Mouse (Mus musculus) left cerebral cortex, adult 9 months (tissue): Measurements from ENCODE around the gene Isoc2a.
A peak's percentile ranks its signal among the peaks of the same experiment; 100 is the strongest.
"Not testable (repeated sequence)": the region's sequence is repeated elsewhere in the genome, so short reads cannot be mapped to it uniquely, and the experiment has no call there.

ENCODE experiments used
- DNase-seq, 2 experiments: peaks; one replicate each; pipeline ENCODE4 v3.0.0; 2022; ENCODE audit warnings: low spot score in 2 of 2

Isoc2a gene

DNA sequence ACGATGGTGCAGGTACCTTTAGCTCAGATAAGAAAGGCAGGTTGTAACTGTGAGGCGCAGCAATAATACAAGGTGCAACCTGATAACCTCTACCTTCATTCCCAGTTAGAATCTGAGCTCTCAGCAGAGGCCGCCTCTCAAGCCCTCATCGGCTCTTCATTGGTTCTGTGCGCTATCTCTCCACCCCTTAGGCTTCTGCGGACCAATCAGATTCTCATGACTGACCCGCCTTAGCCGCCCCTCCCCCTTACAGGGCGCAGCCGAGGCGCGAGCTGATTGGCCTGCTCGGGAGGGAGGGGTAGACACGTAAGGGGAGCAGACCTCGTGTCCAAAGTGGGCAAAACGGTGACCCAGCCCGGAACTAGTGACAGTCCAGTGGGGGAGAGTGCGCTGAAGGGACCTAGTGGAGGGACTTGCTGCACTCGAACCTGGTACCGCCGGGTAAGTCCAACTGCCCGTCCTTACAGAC lies at the start of gene Isoc2a:
TSS of gene Isoc2a (plus strand) at position 401 of the 469 bp plus-strand sequence.
- DNase-seq = peak; percentile 82 to 91

DNA sequence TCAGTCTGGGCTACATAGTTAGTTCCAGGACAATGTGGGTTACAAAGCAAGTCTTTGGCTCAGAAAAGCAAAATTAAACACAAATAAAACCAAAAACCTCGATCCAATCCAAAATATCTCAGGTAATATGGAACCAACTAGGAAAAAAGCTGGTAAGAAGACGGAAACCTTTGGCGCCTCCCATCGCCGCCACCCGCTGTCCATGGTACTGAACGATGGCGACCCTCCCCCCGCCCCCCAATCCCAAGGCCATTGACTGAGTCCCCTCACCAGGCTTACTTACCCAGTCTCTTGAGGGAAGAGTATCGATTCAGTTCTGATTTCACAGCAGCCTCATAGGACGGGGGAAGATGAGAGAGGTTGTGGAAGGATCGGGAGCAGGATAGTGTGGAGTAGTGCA lies 46.5 kb upstream of the Isoc2a start:
- DNase-seq = no peak

DNA sequence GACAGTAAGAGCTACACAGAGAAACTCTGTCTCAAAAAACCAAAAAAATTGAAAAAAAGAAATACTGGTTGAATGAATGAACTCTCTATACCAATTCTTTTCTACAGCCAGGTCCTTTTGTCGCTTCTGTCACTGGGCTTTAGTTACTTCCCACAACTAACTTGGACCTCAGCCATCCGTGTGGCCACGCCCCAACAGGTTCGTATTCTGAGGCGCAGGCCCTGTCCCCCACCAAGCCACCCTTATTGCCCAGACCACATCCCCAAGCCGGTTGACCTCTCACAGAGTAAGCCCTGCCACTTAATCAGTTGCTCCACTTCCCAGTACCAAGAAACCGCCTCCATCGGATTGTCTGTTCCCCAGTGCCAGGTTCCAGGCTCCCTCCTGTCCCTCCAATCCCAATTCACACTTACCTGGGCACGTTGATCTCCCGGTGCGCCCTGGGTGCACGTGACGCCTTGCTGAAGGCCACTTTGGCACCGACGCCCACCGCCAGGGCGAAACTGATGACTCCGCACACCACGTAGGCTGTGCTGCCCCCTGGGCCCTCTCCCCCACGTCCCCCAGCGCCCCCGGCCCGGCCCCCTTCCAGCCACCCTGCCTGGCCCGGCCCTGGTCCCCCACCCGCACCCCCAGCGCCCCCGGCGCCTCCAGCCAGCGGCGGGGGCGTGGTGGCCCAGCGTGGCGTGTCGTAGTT lies 41.2 kb upstream of the Isoc2a start:
- DNase-seq = no peak

DNA sequence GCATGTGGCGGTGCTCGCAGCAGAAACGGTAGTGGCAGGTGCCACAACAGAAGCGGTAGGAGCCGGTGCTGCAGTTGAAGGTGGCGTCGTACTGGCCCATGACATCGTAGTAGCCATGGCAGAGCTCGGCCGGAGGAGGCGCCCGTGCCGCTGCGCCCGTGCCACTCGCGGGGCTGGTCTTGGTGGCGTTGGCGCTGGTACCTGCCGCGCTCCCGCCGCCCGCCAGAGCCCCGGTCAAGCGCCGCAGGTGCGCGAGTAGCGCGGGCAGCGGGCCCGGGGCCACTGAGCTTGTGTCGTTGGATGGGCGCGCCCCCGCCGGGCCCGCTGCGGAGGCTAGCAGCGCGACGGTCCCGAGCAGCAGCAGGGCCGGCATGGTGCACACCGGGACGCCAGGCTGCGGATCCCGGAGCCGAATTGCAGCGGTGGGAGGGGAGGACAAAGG lies 40.6 kb upstream of the Isoc2a start:
- peak in 1 of 2 experiments; percentile 44 for DNase-seq

DNA sequence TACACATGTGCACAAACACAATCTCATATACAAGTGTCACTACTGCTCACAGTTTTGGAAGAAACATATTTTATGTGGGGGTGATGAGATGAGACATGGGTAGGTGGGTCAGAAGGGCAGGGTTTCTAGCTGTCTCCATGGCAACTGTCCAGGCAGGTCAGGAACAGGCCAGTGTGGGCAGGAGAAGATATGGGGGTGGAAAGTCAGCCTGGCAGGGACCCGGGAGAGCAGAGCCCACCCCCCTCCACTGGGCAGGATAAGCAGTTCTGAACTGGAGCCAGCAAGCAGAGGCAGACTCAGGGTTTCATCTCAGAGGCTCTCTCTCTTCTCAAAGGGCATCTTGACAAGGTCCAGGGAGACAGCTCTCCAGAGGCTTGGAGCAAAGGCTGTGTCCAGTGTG lies 39.3 kb upstream of the Isoc2a start:
- DNase-seq = no peak

- DNase-seq = peak in 1 of 2 experiments; percentile 63
Measured at GRCm38 (mm10) chr7:4842077-4842476, 34.9 kb upstream of the Isoc2a start.

DNA sequence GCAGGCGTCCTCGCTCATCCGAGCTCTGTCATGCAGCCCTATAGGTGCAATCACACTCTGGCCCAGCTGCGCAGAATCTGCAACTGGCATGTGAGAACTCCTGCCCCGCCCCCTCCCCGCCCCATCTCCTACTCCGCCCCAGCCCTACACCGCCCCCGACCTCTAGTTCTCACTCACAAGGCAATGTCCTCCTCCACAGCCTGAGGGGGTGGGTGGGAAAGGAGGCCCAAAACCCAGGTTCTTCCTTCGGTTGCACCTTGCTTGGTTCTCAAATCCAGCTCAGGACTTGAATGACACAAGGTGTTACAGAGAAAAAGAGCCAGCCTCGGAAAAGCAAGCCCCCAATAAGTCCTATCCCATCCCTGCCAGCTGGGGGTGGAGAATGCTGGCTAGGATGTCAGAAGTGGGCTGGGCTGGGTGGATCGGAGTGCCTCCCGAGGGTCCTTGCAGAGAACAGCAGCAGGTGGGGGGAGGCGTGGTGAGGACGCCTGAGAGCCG lies 34.3 kb upstream of the Isoc2a start:
- peak in 1 of 2 experiments; percentile 52 for DNase-seq

DNA sequence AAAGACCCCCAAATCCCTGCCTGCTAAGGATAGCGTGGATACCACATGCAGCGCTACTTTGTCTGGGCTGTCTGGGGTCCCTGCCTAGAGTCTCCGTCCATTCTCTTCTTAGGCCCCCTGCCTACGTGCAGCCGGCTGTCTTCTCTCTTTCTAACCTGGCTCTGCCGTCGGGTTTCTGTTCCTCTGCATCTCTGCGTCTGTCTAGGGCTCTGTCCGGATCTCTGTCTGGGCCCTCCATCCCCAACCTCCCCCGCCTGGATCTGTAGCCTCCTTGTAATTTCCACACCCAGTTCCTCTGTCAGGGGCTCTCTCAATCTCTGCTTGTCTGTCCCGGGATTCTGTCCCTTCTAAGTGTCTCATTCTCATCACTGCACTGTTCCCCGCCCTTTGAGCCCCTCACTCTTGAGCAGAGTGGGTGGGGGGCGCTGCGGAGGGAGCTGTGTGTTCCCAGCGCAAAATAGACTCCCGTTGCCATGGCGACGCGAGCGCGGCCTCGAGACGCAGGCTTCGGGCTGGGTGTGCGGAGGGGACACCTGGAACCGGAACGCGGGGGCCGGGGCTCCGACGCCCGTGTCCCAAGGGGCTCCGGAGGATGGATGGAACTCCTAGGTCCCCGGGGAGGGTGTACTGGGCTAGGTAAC lies 33.2 kb upstream of the Isoc2a start:
- peak; percentile 64 to 81 for DNase-seq

DNA sequence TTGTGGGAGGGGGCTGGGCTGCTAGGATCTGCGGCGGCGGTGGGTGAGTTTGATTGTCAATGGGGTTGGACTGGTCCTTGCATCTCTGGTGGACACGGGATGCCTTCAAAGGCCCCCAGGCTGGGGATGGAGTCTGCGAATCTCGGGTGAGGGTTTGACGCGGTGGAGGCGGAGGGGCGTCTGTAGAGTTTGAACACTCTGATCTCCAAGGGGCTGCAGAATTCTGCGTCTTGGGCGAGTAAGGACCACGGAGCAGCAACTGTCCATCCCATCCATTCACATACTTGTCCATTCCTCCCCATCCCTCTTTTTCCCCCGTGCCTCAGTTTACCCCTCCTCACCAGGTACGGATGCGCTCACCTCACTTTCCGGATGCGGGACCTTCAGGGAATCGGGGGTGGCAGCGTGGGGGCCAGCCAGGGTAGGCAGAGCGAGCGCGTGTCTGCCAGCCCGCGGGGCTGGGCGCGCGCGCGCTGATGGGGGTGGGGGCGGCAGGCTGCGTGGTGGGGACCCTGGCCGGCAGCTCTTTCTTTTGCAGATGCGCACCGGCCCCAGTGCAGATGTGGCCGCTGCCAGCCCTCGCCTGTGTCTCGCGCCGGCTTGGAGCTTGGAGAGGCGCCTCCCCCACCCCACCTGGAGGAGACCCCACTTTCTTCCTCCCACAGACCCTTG lies 32.6 kb upstream of the Isoc2a start, which contains the start of gene Shisa7:
TSS of gene Shisa7 (minus strand) at position 452 of the 672 bp plus-strand sequence.
- DNase-seq = no peak

GRCm38 (mm10) chr7:4844917-4845309 lies 32.0 kb upstream of the Isoc2a start:
- peak; percentile 84 to 94 for DNase-seq

DNA sequence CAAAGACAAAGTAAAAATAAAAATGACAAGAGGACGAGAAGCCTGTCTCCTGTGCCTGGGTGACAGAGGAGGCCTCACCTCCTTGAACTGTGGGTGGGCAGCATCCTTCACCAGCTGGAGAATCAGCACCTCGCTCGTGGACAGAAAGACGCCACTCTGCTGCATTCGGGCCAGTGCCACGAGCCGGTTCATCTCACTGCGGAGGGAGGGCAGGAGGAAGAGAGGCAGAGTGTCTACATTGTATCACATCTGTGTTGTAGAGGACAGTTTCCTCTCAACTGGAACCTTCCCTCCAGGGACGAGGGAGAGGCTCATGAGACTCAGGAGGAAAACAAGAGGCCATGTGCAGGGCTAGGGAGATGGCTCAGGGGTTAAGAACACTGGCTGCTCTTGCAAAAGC lies 27.6 kb upstream of the Isoc2a start:
- no peak for DNase-seq

DNA sequence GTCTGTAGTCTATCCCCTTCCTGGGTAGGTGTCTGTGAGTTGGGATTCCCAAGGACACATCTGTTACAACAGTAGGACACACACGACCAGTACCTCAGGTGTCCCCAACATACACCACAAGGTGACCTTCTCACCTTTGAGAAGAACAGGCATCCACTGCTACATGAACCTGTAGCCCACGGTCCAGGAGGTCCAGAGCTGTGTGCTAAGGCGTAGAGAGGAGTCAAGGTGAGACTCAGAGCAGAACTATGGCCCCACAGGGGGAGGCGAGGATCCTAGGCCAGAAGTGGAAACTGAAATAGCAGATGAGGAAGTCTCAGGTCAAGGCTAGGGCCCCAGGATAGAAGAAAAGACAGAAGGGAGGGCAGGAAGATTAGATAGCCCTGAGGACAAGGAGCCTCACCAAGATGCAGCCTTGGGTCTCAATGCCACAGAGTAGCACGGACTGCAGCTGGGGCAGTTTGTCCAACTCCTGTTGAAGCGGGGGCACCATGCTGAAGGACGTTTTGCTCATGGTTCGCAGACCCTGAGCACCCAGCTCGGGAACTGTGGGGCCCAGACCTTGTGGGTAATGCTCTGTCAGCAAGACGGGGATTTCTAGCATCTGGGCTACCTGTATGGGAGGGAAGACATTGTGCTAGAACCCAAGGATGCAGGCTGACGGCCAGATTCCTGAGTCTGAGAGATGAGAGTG lies 26.2 kb upstream of the Isoc2a start:
- no peak for DNase-seq

- no peak for DNase-seq
Measured at GRCm38 (mm10) chr7:4851315-4851688, 25.7 kb upstream of the Isoc2a start.

- DNase-seq = no peak
Measured at GRCm38 (mm10) chr7:4853613-4854012, 23.3 kb upstream of the Isoc2a start.

GRCm38 (mm10) chr7:4856508-4856907 lies 20.4 kb upstream of the Isoc2a start:
- no peak for DNase-seq

- no peak for DNase-seq
Measured at GRCm38 (mm10) chr7:4857321-4857720, 19.6 kb upstream of the Isoc2a start.

DNA sequence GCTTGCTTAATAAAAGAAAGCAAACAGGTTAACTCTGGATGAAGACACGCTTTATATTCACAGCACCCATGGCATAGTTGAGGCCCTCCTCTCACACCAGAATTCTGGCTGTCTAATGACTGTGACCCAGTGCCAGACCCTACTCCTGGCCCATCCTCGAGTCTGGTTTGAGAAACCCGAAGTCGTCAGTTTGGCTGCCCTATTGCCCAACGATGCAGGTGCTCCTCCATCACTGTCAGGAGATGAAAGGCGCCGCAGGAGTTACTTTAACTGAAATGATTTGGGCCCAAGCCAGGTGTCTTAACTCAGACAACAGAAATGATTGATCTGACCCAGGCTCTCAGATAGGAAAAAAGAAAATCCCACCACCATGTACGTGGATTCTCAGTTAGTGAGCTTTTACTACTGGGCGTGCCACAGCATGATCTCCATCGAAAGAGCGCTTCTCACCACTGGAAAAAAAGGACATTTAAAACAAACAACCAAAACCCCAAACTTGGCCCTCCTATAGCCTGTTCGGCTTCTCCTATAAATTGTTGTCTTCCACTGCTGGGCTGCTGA lies 17.5 kb upstream of the Isoc2a start:
- DNase-seq = no peak

DNA sequence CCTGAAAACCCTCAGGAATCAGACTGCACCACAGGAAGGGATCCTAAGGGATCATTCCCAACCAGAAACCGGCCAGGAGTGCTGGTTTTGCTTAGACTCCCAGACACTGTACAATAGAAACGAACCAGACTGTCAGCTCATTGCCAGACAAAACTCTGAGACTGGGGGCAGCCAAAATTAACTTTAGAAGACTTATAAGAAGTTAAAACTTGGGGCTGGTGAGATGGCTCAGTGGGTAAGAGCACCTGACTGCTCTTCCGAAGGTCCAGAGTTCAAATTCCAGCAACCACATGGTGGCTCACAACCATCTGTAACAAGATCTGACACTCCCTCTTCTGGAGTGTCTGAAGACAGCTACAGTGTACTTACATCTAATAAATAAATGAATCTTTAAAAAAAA lies 16.0 kb upstream of the Isoc2a start:
- not testable (repeated sequence) for DNase-seq

GRCm38 (mm10) chr7:4863041-4863440 lies 13.9 kb upstream of the Isoc2a start:
- no peak for DNase-seq

- no peak for DNase-seq
Measured at GRCm38 (mm10) chr7:4863541-4864080, 13.3 kb upstream of the Isoc2a start.

DNA sequence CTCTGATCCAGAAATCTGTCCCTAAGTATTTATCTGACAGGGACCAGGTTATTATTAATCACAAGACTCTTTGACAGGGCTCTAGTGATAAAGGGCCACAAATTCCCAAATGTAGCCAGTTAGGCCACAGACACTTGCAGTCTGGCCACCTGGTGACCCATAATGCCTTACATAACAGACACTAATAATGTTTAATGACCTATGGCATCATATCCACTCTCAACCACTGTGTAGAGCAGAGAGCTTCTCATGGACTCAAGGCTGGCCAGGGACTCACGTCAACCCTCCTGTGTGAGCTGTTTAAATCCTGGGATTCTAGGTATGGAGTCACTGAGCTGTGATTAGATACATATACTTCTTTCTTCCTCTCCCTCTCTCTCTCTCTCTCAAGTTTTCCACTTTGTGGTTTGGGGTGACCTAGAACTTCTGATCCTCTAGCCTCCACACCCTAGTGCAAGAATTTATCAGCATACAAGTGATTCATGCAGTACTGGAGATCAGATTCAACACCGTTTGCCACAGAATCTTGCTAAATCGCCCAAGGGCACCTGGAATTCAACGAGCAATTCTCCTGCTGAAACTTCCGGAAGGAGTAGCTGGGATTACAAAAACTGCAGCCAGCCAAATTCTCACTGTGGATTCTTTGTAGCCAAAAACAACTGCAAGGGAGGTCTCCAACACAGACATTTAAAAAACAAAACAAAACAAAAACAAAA lies 12.7 kb upstream of the Isoc2a start:
- no peak for DNase-seq
